Mouse (Mus musculus): ENCODE measurements around the gene Mndal. TPM values are rescaled to one million over a fixed set of nuclear protein-coding genes. Genes with fewer than 3 reads are reported as not detected.
"Not testable (repeated sequence)": the region's sequence is repeated elsewhere in the genome, so short reads cannot be mapped to it uniquely, and the experiment has no call there.

Gene Mndal
- total RNA-seq, 2 experiments from 2014 or later, result 14.2 to 14.6 TPM

GRCm38 (mm10) chr1:173889741-173890140 lies 52.5 kb downstream of the Mndal start:
- DNase-seq, result not testable (repeated sequence)

- not testable (repeated sequence) for DNase-seq
Observed at GRCm38 (mm10) chr1:173887026-173887787, 55.1 kb downstream of the Mndal start.

GRCm38 (mm10) chr1:173880004-173880666 lies 62.2 kb downstream of the Mndal start:
- peak; percentile 61 to 68 for DNase-seq

GRCm38 (mm10) chr1:173879225-173879987 lies 62.9 kb downstream of the Mndal start:
- peak in 1 of 2 experiments; percentile 17 for DNase-seq

GRCm38 (mm10) chr1:173878264-173878663 lies 64.0 kb downstream of the Mndal start:
- not testable (repeated sequence) for DNase-seq

GRCm38 (mm10) chr1:173877125-173877524 lies 65.2 kb downstream of the Mndal start:
- DNase-seq, result peak in 1 of 2 experiments; percentile 18

- not testable (repeated sequence) for DNase-seq
Observed at GRCm38 (mm10) chr1:173868586-173868985, 73.7 kb downstream of the Mndal start.

GRCm38 (mm10) chr1:173866504-173866903 lies 75.8 kb downstream of the Mndal start:
- DNase-seq, result no peak

GRCm38 (mm10) chr1:173853711-173854110 lies 88.6 kb downstream of the Mndal start:
- peak; percentile 7 to 17 for DNase-seq

GRCm38 (mm10) chr1:173852853-173853252 lies 89.4 kb downstream of the Mndal start:
- peak in 1 of 2 experiments; percentile 1 for DNase-seq

- not testable (repeated sequence) for DNase-seq
Observed at GRCm38 (mm10) chr1:173846193-173846592, 96.1 kb downstream of the Mndal start.

- no peak for DNase-seq
Observed at GRCm38 (mm10) chr1:173844754-173845153, 97.5 kb downstream of the Mndal start.

- not testable (repeated sequence) for DNase-seq
Observed at GRCm38 (mm10) chr1:173821481-173821803, 120.8 kb downstream of the Mndal start.

- DNase-seq, result not testable (repeated sequence)
Observed at GRCm38 (mm10) chr1:173820794-173821480, 121.4 kb downstream of the Mndal start.

GRCm38 (mm10) chr1:173809294-173809693 lies 133.0 kb downstream of the Mndal start:
- peak in 1 of 2 experiments; percentile 30 for DNase-seq

- peak; percentile 40 to 66 for DNase-seq
Observed at GRCm38 (mm10) chr1:173802689-173803281, 139.5 kb downstream of the Mndal start.

GRCm38 (mm10) chr1:173802207-173802606 lies 140.1 kb downstream of the Mndal start:
- peak in 1 of 2 experiments; percentile 8 for DNase-seq

GRCm38 (mm10) chr1:173801791-173802190 lies 140.5 kb downstream of the Mndal start:
- DNase-seq, result not testable (repeated sequence)
